Mouse (Mus musculus): ENCODE measurements around the gene Gm17482. TPM values are rescaled to one million over a fixed set of nuclear protein-coding genes. Genes with fewer than 3 reads are reported as not detected.

Gm17482 gene
- polyA plus RNA-seq, 1 experiment from 2014 or later = not detected

DNA sequence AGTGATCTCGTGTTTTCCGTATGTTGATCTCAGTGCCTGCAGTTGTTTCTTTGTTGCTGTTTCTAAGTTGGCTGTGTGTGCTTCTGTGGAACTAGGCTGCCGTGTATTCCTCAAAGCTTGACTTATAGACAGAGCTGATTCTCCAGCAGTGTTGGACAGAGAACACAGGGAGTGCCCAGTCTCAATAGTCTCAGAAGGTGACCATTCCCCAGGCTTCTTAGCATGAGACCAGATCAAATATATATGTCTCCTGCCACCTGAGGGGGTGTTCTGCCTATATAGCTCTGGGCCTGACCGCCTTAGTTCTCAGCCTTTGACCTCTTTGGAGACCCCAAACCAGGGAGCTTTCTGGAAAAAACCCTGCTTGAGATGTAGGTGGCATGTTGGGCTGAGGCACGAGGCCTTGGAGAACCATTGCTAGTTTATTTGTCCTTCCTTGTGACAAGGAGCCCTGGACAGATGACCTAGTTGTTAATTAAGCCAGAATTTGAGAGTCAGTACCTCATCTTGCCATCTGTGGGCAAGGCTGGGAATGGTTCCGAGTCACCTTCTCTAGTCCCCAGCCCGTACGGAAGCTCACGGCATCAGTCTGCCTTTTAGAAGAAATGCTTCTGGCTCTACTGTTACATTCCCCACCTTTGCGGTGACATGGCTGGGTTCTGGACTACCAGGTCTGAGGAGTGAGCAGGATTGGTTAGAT lies 48.1 kb downstream of the Gm17482 start:
- H3K4me3 ChIP-seq = no peak overlapping the region
- no peaks in the 10 kb centered on the region for H3K9me3 ChIP-seq
- H3K4me1 ChIP-seq = no peaks in the 10 kb centered on the region
- no peaks in the 10 kb centered on the region for H3K27me3 ChIP-seq
- no peak overlapping the region for H3K27ac ChIP-seq (replicated peaks)
- 83% methylated on average over 10 of the region's 10 CpGs for WGBS
- ATAC-seq (replicated peaks) = no peak
- H3K4me2 ChIP-seq (replicated peaks) = no peak overlapping the region
- no peak overlapping the region for H3K9ac ChIP-seq (replicated peaks)
- H3K36me3 ChIP-seq = no peaks in the 10 kb centered on the region; the same call in 1 of the 2 replicates

DNA sequence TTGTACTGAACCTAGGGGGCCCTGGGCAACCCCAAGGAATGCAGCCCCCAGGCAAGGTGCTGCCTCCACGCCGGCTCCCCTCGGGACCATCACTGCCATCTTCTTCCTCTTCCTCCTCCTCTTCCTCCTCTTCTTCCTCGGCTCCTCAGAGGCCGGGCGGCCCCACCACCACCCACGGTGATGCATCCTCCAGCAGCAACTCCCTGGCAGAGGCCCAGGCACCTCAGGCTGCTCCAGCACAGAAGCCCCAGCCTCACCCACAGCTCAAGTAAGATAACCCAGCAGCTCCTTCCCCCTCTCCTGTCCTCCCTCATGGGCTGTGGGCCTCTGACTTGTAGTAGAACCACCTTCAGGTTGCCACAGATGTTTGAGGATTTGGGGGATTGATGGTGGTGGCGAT lies 50.9 kb downstream of the Gm17482 start:
- Histone ChIP-seq H3K4me1 (no peaks in the 10 kb centered on the region), H3K27ac (replicated peaks) (no peak overlapping the region), H3K9me3 (no peaks in the 10 kb centered on the region), H3K36me3 (no peaks in the 10 kb centered on the region; the same call in 1 of the 2 replicates), H3K4me2 (replicated peaks) (no peak overlapping the region), H3K27me3 (no peaks in the 10 kb centered on the region), H3K9ac (replicated peaks) (no peak overlapping the region), H3K4me3 (no peak overlapping the region)
- WGBS = 75% methylated on average over 8 of the region's 8 CpGs
- no peak for ATAC-seq (replicated peaks)

DNA sequence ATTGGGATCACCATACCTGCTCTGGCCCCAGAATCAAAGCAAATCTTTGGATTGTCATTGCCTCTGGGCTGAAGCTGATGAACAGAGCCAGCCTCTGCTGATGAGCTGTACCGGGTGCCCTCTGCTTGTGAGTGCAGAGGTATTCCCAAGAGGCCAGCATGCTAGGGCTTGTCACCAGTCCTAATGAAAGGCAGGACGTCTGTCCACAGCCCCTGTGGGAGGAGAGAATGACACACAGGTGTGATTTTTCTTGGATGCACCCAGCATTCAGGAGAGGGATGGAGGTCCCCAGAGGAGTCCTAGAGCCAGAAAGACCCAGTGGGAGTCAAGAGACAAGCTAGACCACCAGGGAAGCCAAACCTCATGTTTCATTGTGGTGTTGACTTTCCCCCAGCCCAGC lies 52.5 kb downstream of the Gm17482 start:
- H3K27ac ChIP-seq (replicated peaks) = no peak overlapping the region
- H3K4me2 ChIP-seq (replicated peaks) = no peak overlapping the region
- no peak overlapping the region for H3K4me3 ChIP-seq
- H3K9me3 ChIP-seq = no peaks in the 10 kb centered on the region
- no peak overlapping the region for H3K9ac ChIP-seq (replicated peaks)
- H3K36me3 ChIP-seq = no peaks in the 10 kb centered on the region
- H3K4me1 ChIP-seq = no peaks in the 10 kb centered on the region
- 64% methylated on average over 2 of the region's 2 CpGs for WGBS
- H3K27me3 ChIP-seq = no peaks in the 10 kb centered on the region
- no peak for ATAC-seq (replicated peaks)

GRCm38 (mm10) chr6:115284153-115284552 lies 57.0 kb downstream of the Gm17482 start:
- Histone ChIP-seq H3K27me3 (no peaks in the 10 kb centered on the region), H3K4me2 (replicated peaks) (no peak overlapping the region), H3K4me1 (no peaks in the 10 kb centered on the region), H3K36me3 (no peaks in the 10 kb centered on the region), H3K4me3 (no peak overlapping the region), H3K9me3 (no peaks in the 10 kb centered on the region), H3K27ac (replicated peaks) (no peak overlapping the region), H3K9ac (replicated peaks) (no peak overlapping the region)
- ATAC-seq (replicated peaks) = no peak
- 95% methylated on average over 2 of the region's 2 CpGs for WGBS

GRCm38 (mm10) chr6:115286441-115286840 lies 59.3 kb downstream of the Gm17482 start:
- Histone ChIP-seq H3K36me3 (no peaks in the 10 kb centered on the region), H3K27ac (replicated peaks) (no peak overlapping the region), H3K4me1 (no peaks in the 10 kb centered on the region), H3K4me2 (replicated peaks) (no peak overlapping the region), H3K9ac (replicated peaks) (no peak overlapping the region), H3K9me3 (no peaks in the 10 kb centered on the region), H3K27me3 (no peaks in the 10 kb centered on the region), H3K4me3 (no peak overlapping the region)
- no peak for ATAC-seq (replicated peaks)
- WGBS = 91% methylated on average over 6 of the region's 6 CpGs

DNA sequence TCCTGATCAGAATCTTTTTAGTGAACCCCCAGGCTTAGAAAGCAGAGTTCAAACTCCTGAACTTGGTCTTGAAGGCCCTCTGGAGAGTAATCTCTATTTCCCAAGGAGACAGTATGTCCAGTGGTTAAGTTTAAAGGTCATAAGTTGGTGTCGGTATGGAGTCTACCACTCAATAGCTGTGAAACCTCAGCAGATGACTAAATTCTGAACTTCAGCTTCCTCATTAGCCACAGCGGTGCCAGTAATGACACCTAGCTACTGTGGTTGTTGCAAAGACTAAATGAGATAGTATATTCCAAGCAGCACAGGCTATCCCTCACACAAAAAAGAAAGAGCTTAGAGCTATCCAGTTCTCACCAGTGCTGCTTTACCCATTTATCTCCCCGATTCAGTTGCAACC lies 61.1 kb downstream of the Gm17482 start:
- Histone ChIP-seq H3K4me3 (no peak overlapping the region), H3K27me3 (no peaks in the 10 kb centered on the region), H3K9ac (replicated peaks) (no peak overlapping the region), H3K4me1 (no peaks in the 10 kb centered on the region), H3K27ac (replicated peaks) (no peak overlapping the region), H3K9me3 (no peaks in the 10 kb centered on the region), H3K4me2 (replicated peaks) (no peak overlapping the region), H3K36me3 (no peaks in the 10 kb centered on the region)
- ATAC-seq (replicated peaks) = no peak
- WGBS = 92% methylated on average over 3 of the region's 3 CpGs

- ATAC-seq (replicated peaks) = no peak
- WGBS = 74% methylated on average over 5 of the region's 5 CpGs
- no peak overlapping the region for H3K9ac ChIP-seq (replicated peaks)
- no peak overlapping the region for H3K4me3 ChIP-seq
- no peak overlapping the region for H3K4me2 ChIP-seq (replicated peaks)
- no peaks in the 10 kb centered on the region for H3K27me3 ChIP-seq
- no peaks in the 10 kb centered on the region for H3K4me1 ChIP-seq
- H3K9me3 ChIP-seq = no peaks in the 10 kb centered on the region
- no peak overlapping the region for H3K27ac ChIP-seq (replicated peaks)
- no peaks in the 10 kb centered on the region for H3K36me3 ChIP-seq
Measured at GRCm38 (mm10) chr6:115290561-115290960, 63.4 kb downstream of the Gm17482 start.

- 86% methylated on average over 2 of the region's 2 CpGs for WGBS
- H3K36me3 ChIP-seq = no peaks in the 10 kb centered on the region
- no peak for ATAC-seq (replicated peaks)
Measured at GRCm38 (mm10) chr6:115291068-115291467, 63.9 kb downstream of the Gm17482 start.

GRCm38 (mm10) chr6:115291823-115292222 lies 64.7 kb downstream of the Gm17482 start:
- H3K4me2 ChIP-seq (replicated peaks) = no peak overlapping the region
- H3K36me3 ChIP-seq = no peaks in the 10 kb centered on the region
- H3K9ac ChIP-seq (replicated peaks) = no peak overlapping the region
- WGBS = 86% methylated on average over 6 of the region's 6 CpGs
- H3K27me3 ChIP-seq = no peaks in the 10 kb centered on the region
- no peak overlapping the region for H3K27ac ChIP-seq (replicated peaks)
- H3K9me3 ChIP-seq = no peaks in the 10 kb centered on the region
- no peaks in the 10 kb centered on the region for H3K4me1 ChIP-seq
- no peak for ATAC-seq (replicated peaks)
- H3K4me3 ChIP-seq = no peak overlapping the region

More at GRCm38 (mm10) chr6:115291068-115291467, 63.9 kb downstream of the Gm17482 start:
- Histone ChIP-seq H3K4me2 (replicated peaks) (no peak overlapping the region), H3K27me3 (no peaks in the 10 kb centered on the region), H3K4me3 (no peak overlapping the region), H3K9me3 (no peaks in the 10 kb centered on the region), H3K27ac (replicated peaks) (no peak overlapping the region), H3K9ac (replicated peaks) (no peak overlapping the region), H3K4me1 (no peaks in the 10 kb centered on the region)

DNA sequence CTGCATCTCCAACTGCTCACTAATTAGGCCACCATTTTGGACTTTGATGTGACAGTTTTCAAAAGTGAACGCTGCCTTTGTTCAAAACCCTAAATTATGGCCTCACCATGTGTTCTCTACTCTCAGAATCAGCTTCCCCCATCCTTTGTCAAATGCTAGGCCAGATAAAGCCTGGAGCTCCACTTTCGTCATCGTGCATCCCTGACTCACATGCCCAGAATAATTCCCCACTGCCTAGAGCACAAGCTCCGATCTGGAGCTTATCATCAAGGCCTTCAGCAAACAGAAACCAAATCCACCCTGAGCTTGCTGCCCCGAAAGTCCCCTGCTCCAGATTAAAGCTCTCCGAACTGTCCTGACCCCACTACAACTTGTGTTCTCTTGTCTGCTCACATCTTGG lies 65.5 kb downstream of the Gm17482 start:
- H3K27me3 ChIP-seq = no peaks in the 10 kb centered on the region
- no peak overlapping the region for H3K27ac ChIP-seq (replicated peaks)
- H3K9ac ChIP-seq (replicated peaks) = no peak overlapping the region
- no peaks in the 10 kb centered on the region for H3K9me3 ChIP-seq
- no peak for ATAC-seq (replicated peaks)
- no peaks in the 10 kb centered on the region for H3K4me1 ChIP-seq
- no peak overlapping the region for H3K4me3 ChIP-seq
- WGBS = 53% methylated on average over 6 of the region's 6 CpGs
- H3K36me3 ChIP-seq = no peaks in the 10 kb centered on the region
- no peak overlapping the region for H3K4me2 ChIP-seq (replicated peaks)

DNA sequence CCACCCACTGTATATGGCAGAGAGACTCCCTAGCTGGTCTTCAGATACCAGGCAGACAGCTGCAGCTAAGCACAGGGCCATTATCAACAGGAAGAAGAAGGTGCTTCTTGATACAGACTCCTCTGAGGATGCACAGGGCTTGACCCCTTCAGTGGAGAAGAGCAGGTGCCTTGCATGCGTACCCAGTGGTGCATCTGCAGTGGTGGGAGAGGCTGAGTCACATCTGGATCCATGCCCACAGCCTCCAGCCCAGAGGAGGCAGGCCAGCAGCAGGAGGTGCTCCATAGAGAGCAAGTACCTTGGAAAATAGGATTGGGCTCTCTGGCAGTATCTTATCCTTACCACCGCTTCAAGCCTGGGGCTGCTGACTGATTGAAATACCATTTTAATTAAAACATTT lies 66.7 kb downstream of the Gm17482 start:
- 73% methylated on average over 2 of the region's 2 CpGs for WGBS
- H3K27ac ChIP-seq (replicated peaks) = no peak overlapping the region

GRCm38 (mm10) chr6:115307134-115307533 lies 80.0 kb downstream of the Gm17482 start:
- Histone ChIP-seq H3K27ac (replicated peaks) (no peak overlapping the region), H3K4me1 (no peaks in the 10 kb centered on the region), H3K9ac (replicated peaks) (no peak overlapping the region), H3K4me3 (no peak overlapping the region), H3K27me3 (no peaks in the 10 kb centered on the region), H3K36me3 (no peaks in the 10 kb centered on the region), H3K4me2 (replicated peaks) (no peak overlapping the region), H3K9me3 (no peaks in the 10 kb centered on the region)
- 76% methylated on average over 2 of the region's 2 CpGs for WGBS
- ATAC-seq (replicated peaks) = no peak

More for the DNA sequence above, 66.7 kb downstream of the Gm17482 start:
- Histone ChIP-seq H3K36me3 (no peaks in the 10 kb centered on the region), H3K4me2 (replicated peaks) (no peak overlapping the region), H3K4me1 (no peaks in the 10 kb centered on the region), H3K4me3 (no peak overlapping the region), H3K9me3 (no peaks in the 10 kb centered on the region), H3K9ac (replicated peaks) (no peak overlapping the region), H3K27me3 (no peaks in the 10 kb centered on the region)
- no peak for ATAC-seq (replicated peaks)

Data from forebrain, embryonic 15.5 days (tissue).